Mouse (Mus musculus) heart, postnatal 0 days (tissue): ENCODE data around the gene Gm28308. TPM values are rescaled to one million over a fixed set of nuclear protein-coding genes. Genes with fewer than 3 reads are reported as not detected.

ENCODE experiments used
- ATAC-seq: fragments of 200-750 bp; cut with Nextera tagmentation; 2 replicates; pipeline ENCODE4 v1.8.0; 2017; ENCODE audit warnings: low read depth, moderate number of reproducible peaks, moderate library complexity; ENCODE audit not compliant: insufficient read depth
- DNase-seq: peaks from one replicate; pipeline ENCODE4 v3.0.0-alpha.2; 2016; ENCODE audit warnings: low spot score
- H3K27ac ChIP-seq: fragments of 300-500 bp; sonication (generic); 2 replicates; pipeline ENCODE4 v1.5.1; 2014; ENCODE audit warnings: low read depth, mild to moderate bottlenecking
- H3K27me3 ChIP-seq: fragments of 300-500 bp; sonication (generic); 2 replicates; pipeline ENCODE4 v1.6.1; 2014; ENCODE audit warnings: low read length, mixed read lengths; ENCODE audit not compliant: control insufficient read depth, insufficient read depth
- H3K36me3 ChIP-seq: fragments of 300-500 bp; sonication (generic); replicated peaks from 2 replicates; pipeline ENCODE4 v1.6.1; 2014; ENCODE audit warnings: low read length, mixed read lengths; ENCODE audit not compliant: control insufficient read depth, insufficient read depth
- H3K4me1 ChIP-seq: fragments of 300-500 bp; sonication (generic); 2 replicates; pipeline ENCODE4 v1.6.1; 2014; ENCODE audit warnings: antibody characterized with exemption; ENCODE audit not compliant: control insufficient read depth, insufficient read depth
- H3K4me2 ChIP-seq: fragments of 300-500 bp; sonication (generic); 2 replicates; pipeline ENCODE4 v1.6.1; 2014; ENCODE audit warnings: low read depth, mild to moderate bottlenecking, low read length, moderate library complexity
- H3K4me3 ChIP-seq: fragments of 300-500 bp; sonication (generic); 2 replicates; pipeline ENCODE4 v1.5.1; 2014; ENCODE audit warnings: low read depth, low read length
- H3K9ac ChIP-seq: fragments of 300-500 bp; sonication (generic); replicated peaks from 2 replicates; pipeline ENCODE4 v1.6.1; 2014; ENCODE audit warnings: low read depth, low read length, mixed read lengths
- H3K9me3 ChIP-seq: fragments of 300-500 bp; sonication (generic); replicated peaks from 2 replicates; pipeline ENCODE4 v1.6.1; 2016; ENCODE audit warnings: low read length; ENCODE audit not compliant: control insufficient read depth
- CTCF ChIP-seq: IDR thresholded peaks from 2 replicates; pipeline ENCODE4 v1.5.1; 2016; ENCODE audit warnings: antibody characterized with exemption, control low read depth, low read depth
- EP300 ChIP-seq: IDR thresholded peaks from 2 replicates; pipeline ENCODE4 v1.6.1; 2016; ENCODE audit warnings: antibody characterized with exemption, low read depth
- WGBS: fragments of 180-500 bp; shearing (Covaris S2); extraction: QIAGEN DNeasy Blood & Tissue Kit; methylation state at CpG from one replicate; pipeline ENCODE4 v1.1.7; 2014; 5-methylcytosine and 5-hydroxymethylcytosine counted together
- polyA plus RNA-seq: library from polyadenylated mRNA; unstranded; fragments of >200 nt; fragmentation: Nextera tagmentation; extraction: Ambion mirVana; gene quantifications from 2 replicates; pipeline ENCODE4 v1.2.1, GENCODE M21; 2015
- total RNA-seq: library from RNA; depleted of rRNA; stranded (reverse); fragments of >200 nt; gene quantifications from 2 replicates; pipeline ENCODE4 v1.2.3, GENCODE M21; 2014; ENCODE audit warnings: low replicate concordance

Gm28308 gene
- total and polyA plus RNA-seq, 2 experiments from 2014 or later = not detected

- 13% methylated on average over 12 of the region's 12 CpGs for WGBS
- H3K9ac ChIP-seq = no peak overlapping the region
Observed at GRCm38 (mm10) chr6:52220865-52221310, 7.7 kb upstream of the Gm28308 start.

GRCm38 (mm10) chr6:52220003-52220864 lies 7.1 kb upstream of the Gm28308 start:
- WGBS = 28% methylated on average over 32 of the region's 32 CpGs
- Histone ChIP-seq H3K4me1 (no peaks in the 10 kb centered on the region), H3K9ac (no peak overlapping the region), H3K9me3 (no peaks in the 10 kb centered on the region), H3K4me3 (no peak overlapping the region), H3K27ac (no peak overlapping the region), H3K4me2 (no peak overlapping the region), H3K27me3 (peaks cover 100% of the 10 kb centered on the region), H3K36me3 (no peaks in the 10 kb centered on the region)
- ATAC-seq (no peak), DNase-seq (no peak)
- no peak for TF ChIP-seq EP300
- no peak for TF ChIP-seq CTCF

More at GRCm38 (mm10) chr6:52220865-52221310, 7.7 kb upstream of the Gm28308 start:
- Histone ChIP-seq H3K27ac (no peak overlapping the region), H3K4me3 (peak overlapping the region; percentile 49), H3K36me3 (no peaks in the 10 kb centered on the region), H3K4me1 (no peaks in the 10 kb centered on the region), H3K9me3 (no peaks in the 10 kb centered on the region), H3K4me2 (peak overlapping the region; percentile 70), H3K27me3 (peaks cover 100% of the 10 kb centered on the region)
- TF ChIP-seq EP300 (no peak), CTCF (no peak)
- ATAC-seq = no peak
- no peak for DNase-seq

- no peak for ATAC-seq
- H3K27me3 ChIP-seq = peaks cover 100% of the 10 kb centered on the region
- H3K27ac ChIP-seq = no peak overlapping the region
- no peak for DNase-seq
- no peak overlapping the region for H3K4me2 ChIP-seq
- no peaks in the 10 kb centered on the region for H3K36me3 ChIP-seq
- no peaks in the 10 kb centered on the region for H3K9me3 ChIP-seq
- no peak overlapping the region for H3K9ac ChIP-seq
- WGBS = 43% methylated on average over 9 of the region's 9 CpGs
- H3K4me3 ChIP-seq = no peak overlapping the region
- H3K4me1 ChIP-seq = no peaks in the 10 kb centered on the region
- TF ChIP-seq CTCF (no peak), EP300 (no peak)
Observed at GRCm38 (mm10) chr6:52219234-52219942, 6.2 kb upstream of the Gm28308 start.

- WGBS = 14% methylated on average over 14 of the region's 14 CpGs
- H3K9me3 ChIP-seq = no peaks in the 10 kb centered on the region
- H3K27me3 ChIP-seq = peaks cover 100% of the 10 kb centered on the region
- no peak overlapping the region for H3K27ac ChIP-seq
- H3K4me3 ChIP-seq = no peak overlapping the region
- ATAC-seq (no peak), DNase-seq (no peak)
- H3K9ac ChIP-seq = no peak overlapping the region
- no peak overlapping the region for H3K4me2 ChIP-seq
- TF ChIP-seq CTCF (no peak), EP300 (no peak)
- no peaks in the 10 kb centered on the region for H3K36me3 ChIP-seq
- no peaks in the 10 kb centered on the region for H3K4me1 ChIP-seq
Observed at GRCm38 (mm10) chr6:52218643-52219215, 5.6 kb upstream of the Gm28308 start.

- H3K4me1 ChIP-seq = no peaks in the 10 kb centered on the region
- ATAC-seq = no peak
- peak overlapping the region; percentile 45; the same call in 1 of the 2 replicates for H3K4me2 ChIP-seq
- H3K36me3 ChIP-seq = no peaks in the 10 kb centered on the region
- H3K9me3 ChIP-seq = no peaks in the 10 kb centered on the region
- H3K4me3 ChIP-seq = peak overlapping the region; percentile 33
- DNase-seq = no peak
- TF ChIP-seq EP300 (no peak), CTCF (no peak)
- H3K27me3 ChIP-seq = peaks cover 100% of the 10 kb centered on the region
- WGBS = 10% methylated on average over 23 of the region's 23 CpGs
- H3K9ac ChIP-seq = no peak overlapping the region
- H3K27ac ChIP-seq = no peak overlapping the region
Observed at GRCm38 (mm10) chr6:52217895-52218642, 4.9 kb upstream of the Gm28308 start.
